Mouse (Mus musculus): ENCODE measurements at regions not wholly inside any gene's neighbourhood (a gene's known extent, or its start where the extent isn't known, plus 50 kb on each side); places are given as distances from the start of the nearest gene placed in this dataset.

- TF ChIP-seq CTCF (IDR thresholded peaks at IDR 0.05; ENCODE audit: low read depth) (no peak), EP300 (IDR thresholded peaks at IDR 0.05; ENCODE audit: low read depth) (no peak)
Measured at GRCm38 (mm10) chr10:68350798-68351197, 72.3 kb upstream of the Arid5b start.
